Mouse (Mus musculus) hindbrain, embryonic 11.5 days (tissue): ENCODE measurements at regions not wholly inside any gene's neighbourhood (a gene's known extent, or its start where the extent isn't known, plus 50 kb on each side); places are given as distances from the start of the nearest gene placed in this dataset.

Source experiments
- ATAC-seq: fragments of 200-750 bp; cut with Nextera tagmentation; 2 replicates; pipeline ENCODE4 v1.8.0; 2017; ENCODE audit warnings: mild to moderate bottlenecking, moderate TSS enrichment, moderate library complexity; ENCODE audit not compliant: low FRiP score
- DNase-seq: peaks from one replicate; pipeline ENCODE4 v3.0.0-alpha.2; 2015; ENCODE audit warnings: low spot score
- H3K27ac ChIP-seq: fragments of 300-500 bp; sonication (generic); 2 replicates; pipeline ENCODE4 v1.5.1; 2014; ENCODE audit warnings: mild to moderate bottlenecking, low read depth, low read length
- H3K27me3 ChIP-seq: fragments of 300-500 bp; sonication (generic); 2 replicates; pipeline ENCODE4 v1.6.1; 2014; ENCODE audit warnings: mild to moderate bottlenecking, low read length, moderate library complexity, mixed read lengths; ENCODE audit not compliant: control insufficient read depth, insufficient read depth
- H3K36me3 ChIP-seq: fragments of 300-500 bp; sonication (generic); 2 replicates; pipeline ENCODE4 v1.6.1; 2014; ENCODE audit warnings: mild to moderate bottlenecking, low read length, moderate library complexity, mixed read lengths; ENCODE audit not compliant: control insufficient read depth, insufficient read depth
- H3K4me1 ChIP-seq: fragments of 300-500 bp; sonication (generic); replicated peaks from 2 replicates; pipeline ENCODE4 v1.6.1; 2014; ENCODE audit warnings: low read length, mixed read lengths; ENCODE audit not compliant: control insufficient read depth, insufficient read depth
- H3K4me2 ChIP-seq: fragments of 300-500 bp; sonication (generic); replicated peaks from 2 replicates; pipeline ENCODE4 v1.6.1; 2014; ENCODE audit warnings: mild to moderate bottlenecking, low read depth, low read length
- H3K4me3 ChIP-seq: fragments of 300-500 bp; sonication (generic); 2 replicates; pipeline ENCODE4 v1.5.1; 2014; ENCODE audit warnings: low read depth, low read length
- H3K9ac ChIP-seq: fragments of 300-500 bp; sonication (generic); 2 replicates; pipeline ENCODE4 v1.6.1; 2014; ENCODE audit warnings: low read depth, low read length
- H3K9me3 ChIP-seq: fragments of 300-500 bp; sonication (generic); 2 replicates; pipeline ENCODE4 v1.6.1; 2016; ENCODE audit warnings: low read length; ENCODE audit not compliant: control insufficient read depth
- WGBS: fragments of 180-500 bp; shearing (Covaris S2); extraction: QIAGEN DNeasy Blood & Tissue Kit; methylation state at CpG from one replicate; pipeline ENCODE4 v1.1.7; 2014; 5-methylcytosine and 5-hydroxymethylcytosine counted together

GRCm38 (mm10) chr19:44646548-44646947 lies 83.9 kb downstream of the Hif1an start:
- Histone ChIP-seq H3K9me3 (no peaks in the 10 kb centered on the region), H3K4me1 (no peaks in the 10 kb centered on the region), H3K4me2 (no peak overlapping the region), H3K4me3 (no peak overlapping the region), H3K9ac (no peak overlapping the region), H3K27me3 (peaks cover 26% of the 10 kb centered on the region), H3K36me3 (no peaks in the 10 kb centered on the region), H3K27ac (no peak overlapping the region)
- 80% methylated on average over 9 of the region's 9 CpGs for WGBS
- DNase-seq (no peak), ATAC-seq (no peak)

- no peaks in the 10 kb centered on the region for H3K9me3 ChIP-seq
- 84% methylated on average over 7 of the region's 7 CpGs for WGBS
- ATAC-seq, result no peak
- H3K9ac ChIP-seq, result no peak overlapping the region
- no peak overlapping the region for H3K4me2 ChIP-seq
- H3K36me3 ChIP-seq, result no peaks in the 10 kb centered on the region
- H3K27me3 ChIP-seq, result peaks cover 29% of the 10 kb centered on the region
- no peak for DNase-seq
- no peak overlapping the region for H3K27ac ChIP-seq
- H3K4me3 ChIP-seq, result no peak overlapping the region
- no peaks in the 10 kb centered on the region for H3K4me1 ChIP-seq
These were observed 86.6 kb downstream of the Hif1an start for GRCm38 (mm10) chr19:44649206-44649605.

GRCm38 (mm10) chr19:44650841-44651240 lies 88.2 kb downstream of the Hif1an start:
- no peaks in the 10 kb centered on the region for H3K4me1 ChIP-seq
- H3K4me2 ChIP-seq, result no peak overlapping the region
- ATAC-seq, result no peak
- no peak overlapping the region for H3K4me3 ChIP-seq
- no peaks in the 10 kb centered on the region for H3K9me3 ChIP-seq
- H3K36me3 ChIP-seq, result no peaks in the 10 kb centered on the region
- no peak overlapping the region for H3K9ac ChIP-seq
- 46% methylated on average over 2 of the region's 2 CpGs for WGBS
- H3K27ac ChIP-seq, result no peak overlapping the region
- no peak for DNase-seq
- peaks cover 38% of the 10 kb centered on the region for H3K27me3 ChIP-seq

- Histone ChIP-seq H3K27me3 (peaks cover 38% of the 10 kb centered on the region), H3K27ac (no peak overlapping the region), H3K9me3 (no peaks in the 10 kb centered on the region), H3K36me3 (no peaks in the 10 kb centered on the region), H3K4me2 (no peak overlapping the region), H3K9ac (no peak overlapping the region), H3K4me1 (no peaks in the 10 kb centered on the region), H3K4me3 (no peak overlapping the region)
- WGBS, result 2% methylated on average over 4 of the region's 4 CpGs
- DNase-seq (no peak), ATAC-seq (no peak)
These were observed 89.0 kb downstream of the Hif1an start for GRCm38 (mm10) chr19:44651605-44652004.

- Histone ChIP-seq H3K9ac (no peak overlapping the region), H3K4me1 (no peaks in the 10 kb centered on the region), H3K27me3 (peaks cover 27% of the 10 kb centered on the region), H3K9me3 (no peaks in the 10 kb centered on the region), H3K36me3 (no peaks in the 10 kb centered on the region), H3K27ac (no peak overlapping the region), H3K4me2 (no peak overlapping the region), H3K4me3 (no peak overlapping the region)
- peak; percentile 75 for ATAC-seq
- 3% methylated on average over 6 of the region's 6 CpGs for WGBS
- peak; percentile 82 for DNase-seq
These were observed 93.1 kb downstream of the Hif1an start for GRCm38 (mm10) chr19:44655719-44656118.

GRCm38 (mm10) chr19:44659316-44659715 lies 96.5 kb upstream of the Pax2 start:
- 20% methylated on average over 10 of the region's 10 CpGs for WGBS
- DNase-seq (no peak), ATAC-seq (no peak)
- Histone ChIP-seq H3K27me3 (peaks cover 17% of the 10 kb centered on the region), H3K36me3 (no peaks in the 10 kb centered on the region), H3K9me3 (no peaks in the 10 kb centered on the region), H3K27ac (no peak overlapping the region), H3K4me1 (no peaks in the 10 kb centered on the region), H3K4me3 (no peak overlapping the region), H3K4me2 (no peak overlapping the region), H3K9ac (no peak overlapping the region)

GRCm38 (mm10) chr19:44669535-44669958 lies 86.3 kb upstream of the Pax2 start:
- 0% methylated on average over 12 of the region's 14 CpGs for WGBS
- H3K27me3 ChIP-seq, result peaks cover 55% of the 10 kb centered on the region
- H3K4me3 ChIP-seq, result peak overlapping the region; percentile 25
- peaks cover 15% of the 10 kb centered on the region for H3K4me1 ChIP-seq
- peak overlapping the region; percentile 54 for H3K4me2 ChIP-seq
- no peaks in the 10 kb centered on the region for H3K36me3 ChIP-seq
- H3K9ac ChIP-seq, result no peak overlapping the region
- DNase-seq, result peak; percentile 75
- H3K9me3 ChIP-seq, result no peaks in the 10 kb centered on the region
- H3K27ac ChIP-seq, result peak overlapping the region; percentile 62
- peak; percentile 62 for ATAC-seq

- H3K27ac ChIP-seq, result peak overlapping the region; percentile 42; the same call in 1 of the 2 replicates
- H3K9ac ChIP-seq, result no peak overlapping the region
- peaks cover 92% of the 10 kb centered on the region for H3K27me3 ChIP-seq
- ATAC-seq (no peak), DNase-seq (peak; percentile 42)
- H3K9me3 ChIP-seq, result no peaks in the 10 kb centered on the region
- peaks cover 12% of the 10 kb centered on the region for H3K4me1 ChIP-seq
- 0 out of 2 replicates have a peak overlapping the region, but pooled peaks have one; percentile 5 for H3K4me2 ChIP-seq
- 6% methylated on average over 45 of the region's 45 CpGs for WGBS
- no peak overlapping the region for H3K4me3 ChIP-seq
- no peaks in the 10 kb centered on the region for H3K36me3 ChIP-seq
These were observed 81.1 kb upstream of the Pax2 start for GRCm38 (mm10) chr19:44674621-44675245.

GRCm38 (mm10) chr19:44676555-44677120 lies 79.2 kb upstream of the Pax2 start:
- no peak for ATAC-seq
- H3K9me3 ChIP-seq, result no peaks in the 10 kb centered on the region
- H3K4me1 ChIP-seq, result peaks cover 5% of the 10 kb centered on the region
- no peak overlapping the region for H3K9ac ChIP-seq
- H3K4me2 ChIP-seq, result no peak overlapping the region
- WGBS, result 5% methylated on average over 12 of the region's 12 CpGs
- no peaks in the 10 kb centered on the region for H3K36me3 ChIP-seq
- no peak for DNase-seq
- no peak overlapping the region for H3K27ac ChIP-seq
- no peak overlapping the region for H3K4me3 ChIP-seq
- peaks cover 95% of the 10 kb centered on the region for H3K27me3 ChIP-seq
